Mouse (Mus musculus) testis, adult 2 months (tissue): ENCODE data around the gene Smim13. TPM values are rescaled to one million over a fixed set of nuclear protein-coding genes. Genes with fewer than 3 reads are reported as not detected.
A peak's percentile ranks its signal among the peaks of the same experiment; 100 is the strongest.
"Not testable (repeated sequence)": the region's sequence is repeated elsewhere in the genome, so short reads cannot be mapped to it uniquely, and the experiment has no call there.

Experiments
- H3K27ac ChIP-seq: fragments of 200-500 bp; 2 replicates; pipeline ENCODE4 v1.5.1; 2012; ENCODE audit warnings: low read depth, low read length; ENCODE audit not compliant: control insufficient read depth, insufficient read depth
- H3K27me3 ChIP-seq: fragments of 200-500 bp; 2 replicates; pipeline ENCODE4 v1.6.1; 2012; ENCODE audit warnings: mild to moderate bottlenecking, low read length, moderate library complexity; ENCODE audit not compliant: control insufficient read depth, insufficient read depth
- H3K36me3 ChIP-seq: fragments of 200-500 bp; 2 replicates; pipeline ENCODE4 v1.6.1; 2012; ENCODE audit warnings: mild to moderate bottlenecking, low read length; ENCODE audit not compliant: control insufficient read depth, insufficient read depth
- H3K4me1 ChIP-seq: fragments of 200-500 bp; 2 replicates; pipeline ENCODE4 v1.6.1; 2012; ENCODE audit warnings: low read length; ENCODE audit not compliant: control insufficient read depth, insufficient read depth
- H3K4me3 ChIP-seq: fragments of 200-500 bp; 2 replicates; pipeline ENCODE4 v1.5.1; 2012; ENCODE audit warnings: low read depth, mild to moderate bottlenecking, low read length, moderate library complexity, mixed read lengths; ENCODE audit not compliant: control insufficient read depth
- CTCF ChIP-seq: fragments of 200-500 bp; IDR thresholded peaks from 2 replicates; pipeline ENCODE4 v1.5.1; 2012; ENCODE audit warnings: low read depth, mild to moderate bottlenecking, inconsistent platforms, low read length, moderate library complexity; ENCODE audit not compliant: control insufficient read depth, insufficient read depth, insufficient replicate concordance
- POLR2A ChIP-seq: fragments of 200-500 bp; IDR thresholded peaks from 2 replicates; pipeline ENCODE4 v1.6.1; 2012; ENCODE audit warnings: low read depth, mild to moderate bottlenecking, inconsistent platforms, low read length, moderate library complexity; ENCODE audit not compliant: control insufficient read depth
- polyA plus RNA-seq: library from polyadenylated mRNA; depleted of rRNA; stranded (reverse); fragments of >200 nt; gene quantifications from 2 replicates; pipeline ENCODE4 v1.2.3, GENCODE M21; 2012

Gene Smim13
- polyA plus RNA-seq, 1 experiment = 16.2 TPM

GRCm38 (mm10) chr13:41238035-41238804, 11.4 kb upstream of the Smim13 start:
- Histone ChIP-seq H3K27ac (no peak overlapping the region), H3K27me3 (no peaks in the 10 kb centered on the region), H3K36me3 (no peaks in the 10 kb centered on the region), H3K4me1 (no peaks in the 10 kb centered on the region), H3K4me3 (no peak overlapping the region)
- TF ChIP-seq POLR2A (no peak), CTCF (no peak)

GRCm38 (mm10) chr13:41238805-41239130, 10.9 kb upstream of the Smim13 start:
- no peak overlapping the region for H3K4me3 ChIP-seq
- TF ChIP-seq POLR2A (no peak), CTCF (peak; percentile 7; the same call in 1 of the 2 replicates)
- no peaks in the 10 kb centered on the region for H3K36me3 ChIP-seq
- no peaks in the 10 kb centered on the region for H3K27me3 ChIP-seq
- no peaks in the 10 kb centered on the region for H3K4me1 ChIP-seq
- H3K27ac ChIP-seq = no peak overlapping the region

DNA sequence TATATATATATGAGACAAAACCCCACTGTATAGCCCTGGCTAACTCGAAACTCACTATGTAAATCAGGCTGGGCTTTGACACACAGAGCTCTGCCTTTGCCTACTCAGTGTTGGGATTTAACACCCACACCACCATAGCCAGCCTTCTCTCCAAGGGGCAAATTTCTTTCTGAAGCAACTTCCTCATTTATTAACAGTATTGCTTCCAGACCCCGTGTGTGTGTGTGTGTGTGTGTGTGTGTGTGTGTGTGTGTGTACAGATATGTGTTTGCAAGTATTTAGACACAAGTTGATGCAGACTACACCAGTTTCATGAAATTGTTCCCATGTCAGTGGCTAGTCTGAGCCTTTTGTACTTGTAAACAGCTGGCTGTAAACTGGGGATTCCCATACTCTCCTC, 8.1 kb upstream of the Smim13 start:
- H3K36me3 ChIP-seq = no peaks in the 10 kb centered on the region
- no peak overlapping the region for H3K27ac ChIP-seq
- TF ChIP-seq CTCF = no peak
- no peak for TF ChIP-seq POLR2A
- H3K4me1 ChIP-seq = peaks cover 2% of the 10 kb centered on the region
- no peak overlapping the region; the same call in 1 of the 2 replicates for H3K4me3 ChIP-seq
- H3K27me3 ChIP-seq = no peaks in the 10 kb centered on the region

DNA sequence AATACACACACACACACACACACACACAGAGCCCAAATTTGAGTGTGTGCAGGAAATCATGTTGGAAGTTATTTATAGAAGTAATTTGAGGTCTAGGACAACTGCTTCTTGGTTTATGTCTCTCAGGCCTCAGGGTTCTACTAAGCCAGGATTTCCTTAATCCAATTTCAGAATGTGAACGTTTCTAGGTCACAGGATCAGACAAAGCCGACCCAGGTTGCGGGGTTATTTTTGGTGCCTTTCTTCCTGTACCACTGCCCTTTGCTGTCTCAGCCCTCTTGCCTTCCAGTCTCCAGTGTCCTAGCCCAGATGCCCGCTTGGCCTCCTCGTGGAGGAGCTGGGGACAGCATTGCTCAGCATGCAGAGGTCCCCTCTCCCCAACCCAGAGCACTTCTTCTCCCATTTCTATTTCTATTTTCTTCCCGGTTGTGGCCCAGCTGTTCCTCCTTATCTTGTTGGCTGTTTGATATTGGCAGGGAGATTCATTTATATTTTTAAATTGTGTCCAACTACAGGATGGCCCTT, 5.3 kb upstream of the Smim13 start:
- no peak overlapping the region for H3K27ac ChIP-seq
- H3K27me3 ChIP-seq = no peaks in the 10 kb centered on the region
- H3K36me3 ChIP-seq = no peaks in the 10 kb centered on the region
- H3K4me3 ChIP-seq = no peak overlapping the region
- H3K4me1 ChIP-seq = peaks cover 2% of the 10 kb centered on the region
- TF ChIP-seq CTCF (no peak), POLR2A (no peak)

- H3K27me3 ChIP-seq = no peaks in the 10 kb centered on the region
Measured at GRCm38 (mm10) chr13:41248751-41249520, 708 bp upstream of the Smim13 start.

DNA sequence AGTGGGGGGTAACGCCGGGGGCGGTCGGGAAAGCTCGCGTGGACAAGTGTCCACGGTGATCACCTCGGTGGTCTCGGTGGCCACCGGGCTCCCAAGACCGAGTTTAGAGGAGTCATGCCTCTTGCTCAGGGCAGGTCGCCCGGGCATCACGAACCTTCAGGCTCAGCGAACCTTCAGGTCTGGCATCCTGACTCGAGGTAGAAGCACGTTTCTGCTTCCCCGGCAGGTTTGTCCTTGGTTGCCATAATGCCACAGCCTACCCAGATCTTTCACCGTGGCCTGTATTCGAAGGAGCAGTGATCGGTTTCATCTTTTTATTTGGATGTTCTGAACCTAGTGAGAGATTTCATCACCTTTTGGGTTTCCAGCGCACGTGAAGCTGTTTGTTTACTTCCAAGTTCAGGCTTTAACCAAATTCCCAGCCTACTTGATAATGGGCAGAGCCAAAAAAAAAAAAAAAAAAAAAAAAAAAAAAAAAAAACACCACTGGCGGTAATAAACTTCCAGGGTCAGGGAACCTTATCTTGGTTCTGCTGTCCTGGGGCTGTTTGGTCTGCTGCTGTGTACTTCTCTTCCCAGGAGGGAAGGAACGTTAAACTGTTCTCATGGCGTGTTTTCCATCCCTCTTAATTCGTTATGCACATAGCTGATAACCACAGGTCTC, 806 bp downstream of the Smim13 start:
- Histone ChIP-seq H3K4me3 (peak overlapping the region; percentile 98), H3K27me3 (no peaks in the 10 kb centered on the region), H3K4me1 (no peaks in the 10 kb centered on the region), H3K27ac (no peak overlapping the region), H3K36me3 (no peaks in the 10 kb centered on the region)
- TF ChIP-seq CTCF (no peak), POLR2A (no peak)

More at GRCm38 (mm10) chr13:41248751-41249520, 708 bp upstream of the Smim13 start:
- Histone ChIP-seq H3K36me3 (no peaks in the 10 kb centered on the region), H3K4me1 (peaks cover 2% of the 10 kb centered on the region), H3K27ac (peak overlapping the region; percentile 95), H3K4me3 (peak overlapping the region; percentile 98)
- TF ChIP-seq CTCF = no peak
- TF ChIP-seq POLR2A = no peak

DNA sequence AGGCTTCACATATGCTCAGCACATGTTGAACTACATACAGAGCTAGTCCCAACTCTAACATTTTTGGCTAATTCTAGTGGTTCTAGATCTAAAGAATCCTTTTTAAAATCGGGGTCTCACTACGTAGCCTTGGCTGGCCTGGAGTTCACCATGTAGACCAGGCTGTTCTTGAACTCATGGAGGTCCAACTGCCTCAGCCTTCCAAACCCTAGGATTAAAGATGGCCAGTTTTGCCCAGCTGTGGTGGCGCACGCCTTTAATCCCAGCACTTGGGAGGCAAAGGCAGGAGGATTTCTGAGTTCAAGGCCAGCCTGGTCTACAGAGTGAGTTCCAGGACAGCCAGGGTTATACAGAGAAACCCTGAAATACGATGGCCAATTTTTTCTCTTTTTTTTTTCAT, 1.6 kb downstream of the Smim13 start:
- H3K4me3 ChIP-seq = peak overlapping the region; percentile 52
- H3K27ac ChIP-seq, H3K36me3 ChIP-seq, H3K27me3 ChIP-seq, H3K4me1 ChIP-seq: not testable (repeated sequence)
